Mouse (Mus musculus) thymus, postnatal 4 days (tissue): Measurements from ENCODE around the gene Pde4a.
A peak's percentile ranks its signal among the peaks of the same experiment; 100 is the strongest.

Experiments
- DNase-seq: peaks from one replicate; pipeline ENCODE4 v3.0.0; 2021

Pde4a gene

GRCm38 (mm10) chr9:21165041-21165951 is at the start of gene Pde4a:
Gene Pde4a, plus strand, starts transcription at chr9:21165714.
- peak; percentile 76 for DNase-seq

- no peak for DNase-seq
Observed at GRCm38 (mm10) chr9:21117073-21117472, 48.4 kb upstream of the Pde4a start.

GRCm38 (mm10) chr9:21121483-21121882 is 44.0 kb upstream of the Pde4a start:
- no peak for DNase-seq

GRCm38 (mm10) chr9:21124837-21125236 is 40.7 kb upstream of the Pde4a start:
- no peak for DNase-seq

GRCm38 (mm10) chr9:21125502-21126258 is 39.8 kb upstream of the Pde4a start:
- DNase-seq, result no peak

- no peak for DNase-seq
Observed at GRCm38 (mm10) chr9:21126259-21126627, 39.3 kb upstream of the Pde4a start.

- DNase-seq, result peak; percentile 86
Observed at GRCm38 (mm10) chr9:21131059-21131956, 34.2 kb upstream of the Pde4a start, which contains the start of gene Tyk2. Gene Tyk2, minus strand, starts transcription at chr9:21131243.

GRCm38 (mm10) chr9:21132102-21132775 is 33.3 kb upstream of the Pde4a start:
- peak; percentile 56 for DNase-seq

GRCm38 (mm10) chr9:21133064-21133707 is 32.3 kb upstream of the Pde4a start:
- peak; percentile 64 for DNase-seq

GRCm38 (mm10) chr9:21134595-21135328 is 30.8 kb upstream of the Pde4a start:
- DNase-seq, result no peak

- DNase-seq, result no peak
Observed at GRCm38 (mm10) chr9:21135329-21135890, 30.1 kb upstream of the Pde4a start.

- DNase-seq, result no peak
Observed at GRCm38 (mm10) chr9:21135941-21136381, 29.6 kb upstream of the Pde4a start.

- no peak for DNase-seq
Observed at GRCm38 (mm10) chr9:21136401-21136800, 29.1 kb upstream of the Pde4a start.

- peak; percentile 83 for DNase-seq
Observed at GRCm38 (mm10) chr9:21137229-21137628, 28.3 kb upstream of the Pde4a start.

GRCm38 (mm10) chr9:21138386-21138785 is 27.1 kb upstream of the Pde4a start:
- no peak for DNase-seq

GRCm38 (mm10) chr9:21141922-21142321 is 23.6 kb upstream of the Pde4a start:
- no peak for DNase-seq

- DNase-seq, result no peak
Observed at GRCm38 (mm10) chr9:21144361-21144760, 21.2 kb upstream of the Pde4a start.

GRCm38 (mm10) chr9:21145431-21145830 is 20.1 kb upstream of the Pde4a start:
- no peak for DNase-seq

GRCm38 (mm10) chr9:21146722-21147121 is 18.8 kb upstream of the Pde4a start:
- DNase-seq, result peak; percentile 80

GRCm38 (mm10) chr9:21148427-21148826 is 17.1 kb upstream of the Pde4a start:
- no peak for DNase-seq
